Mouse (Mus musculus): Measurements from ENCODE around the gene Ube2cbp.

DNA sequence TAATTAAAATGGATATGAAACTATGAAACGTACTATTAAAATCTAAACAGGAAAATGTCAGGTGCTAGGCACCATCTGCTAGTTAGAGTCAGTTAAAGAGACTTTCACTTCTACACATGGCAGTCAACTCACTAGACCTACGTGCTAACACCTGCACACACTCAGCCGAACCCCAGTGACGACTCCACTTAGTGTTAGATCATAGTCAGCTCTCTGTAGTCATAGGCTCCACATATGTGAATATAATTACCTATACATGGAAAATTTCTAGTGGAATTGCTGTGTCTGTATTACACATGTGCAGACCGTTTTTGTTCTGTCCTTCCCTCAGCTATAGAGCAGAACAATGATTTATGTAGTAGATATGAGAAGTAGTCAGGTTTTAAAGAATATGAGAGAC lies 130.4 kb downstream of the Ube2cbp start:
- TF ChIP-seq GATA1 (IDR thresholded peaks at IDR 0.05; ENCODE audit: borderline replicate concordance, low read length) (no peak), FLI1 (IDR thresholded peaks at IDR 0.05; ENCODE audit: low read length) (no peak)
